Mouse (Mus musculus): ENCODE measurements around the gene Gm11444.

Gm11444 gene

GRCm38 (mm10) chr11:85812201-85812966 is 37.7 kb downstream of the Gm11444 start:
- no peak for DNase-seq (ENCODE audit: low spot score)

- DNase-seq (ENCODE audit: low spot score): no peak
Measured at GRCm38 (mm10) chr11:85811676-85812075, 38.5 kb downstream of the Gm11444 start.

- DNase-seq (ENCODE audit: low spot score): no peak
Measured at GRCm38 (mm10) chr11:85811229-85811628, 38.9 kb downstream of the Gm11444 start.

- DNase-seq (ENCODE audit: low spot score): no peak
Measured at GRCm38 (mm10) chr11:85807353-85807752, 42.8 kb downstream of the Gm11444 start.

GRCm38 (mm10) chr11:85805779-85806178 is 44.4 kb downstream of the Gm11444 start:
- no peak for DNase-seq (ENCODE audit: low spot score)

GRCm38 (mm10) chr11:85804048-85804447 is 46.1 kb downstream of the Gm11444 start:
- DNase-seq (ENCODE audit: low spot score): no peak

- DNase-seq (ENCODE audit: low spot score): no peak
Measured at GRCm38 (mm10) chr11:85800380-85800779, 49.8 kb downstream of the Gm11444 start.

- no peak for DNase-seq (ENCODE audit: low spot score)
Measured at GRCm38 (mm10) chr11:85799856-85800255, 50.3 kb downstream of the Gm11444 start.

- DNase-seq (ENCODE audit: low spot score): no peak
Measured at GRCm38 (mm10) chr11:85799456-85799855, 50.7 kb downstream of the Gm11444 start.
